ENCODE assay signal across 8 mouse cellular contexts in genomic region chr8:13675524-13675923, GRCm38 (mm10). TPM values are rescaled to one million over a fixed set of nuclear protein-coding genes. Genes with fewer than 3 reads are reported as not detected.
DNase-seq lines count a peak whose midpoint lies in the region; ATAC-seq lines count a peak whose summit lies in the region.

No protein-coding gene starts in this region.

- H3K27me3 ChIP-seq in kidney, embryonic 15.5 days, result peaks cover 16% of the 10 kb centered on the region; the same call in 1 of the 2 replicates
- H3K27me3 ChIP-seq in hindbrain, embryonic 12.5 days, result peaks cover 10% of the 10 kb centered on the region
- H3K27me3 ChIP-seq in midbrain, embryonic 14.5 days (ENCODE audit: control insufficient read depth, insufficient read depth, low read length), result no peaks in the 10 kb centered on the region

- peak overlapping the region; percentile 70; the same call in 1 of the 2 replicates for H3K9ac ChIP-seq in kidney, embryonic 15.5 days
- H3K9ac ChIP-seq in hindbrain, embryonic 12.5 days, result peak overlapping the region; percentile 75
- peak overlapping the region; percentile 73; the same call in 1 of the 2 replicates for H3K9ac ChIP-seq in midbrain, embryonic 14.5 days (replicated peaks; ENCODE audit: low read length)

- H3K9me3 ChIP-seq in kidney, embryonic 15.5 days (replicated peaks), result no peaks in the 10 kb centered on the region
- no peaks in the 10 kb centered on the region for H3K9me3 ChIP-seq in hindbrain, embryonic 12.5 days (replicated peaks)
- no peaks in the 10 kb centered on the region for H3K9me3 ChIP-seq in midbrain, embryonic 14.5 days (ENCODE audit: control insufficient read depth, low read length)

- H3K4me1 ChIP-seq in kidney, embryonic 15.5 days, result peaks cover 39% of the 10 kb centered on the region
- H3K4me1 ChIP-seq in brown adipose tissue, adult 24 weeks (ENCODE audit: control insufficient read depth, insufficient read depth, insufficient read length, low read length), result peaks cover 33% of the 10 kb centered on the region
- peaks cover 40% of the 10 kb centered on the region for H3K4me1 ChIP-seq in hindbrain, embryonic 12.5 days
- H3K4me1 ChIP-seq in midbrain, embryonic 14.5 days (ENCODE audit: control insufficient read depth, insufficient read depth, low read length), result peaks cover 22% of the 10 kb centered on the region; the same call in 1 of the 2 replicates

- peak overlapping the region; percentile 86; the same call in 1 of the 2 replicates for H3K27ac ChIP-seq in kidney, embryonic 15.5 days
- H3K27ac ChIP-seq in brown adipose tissue, adult 24 weeks (replicated peaks; ENCODE audit: low read depth, low read length), result peak overlapping the region; percentile 87
- H3K27ac ChIP-seq in hindbrain, embryonic 12.5 days, result peak overlapping the region; percentile 86; the same call in 1 of the 2 replicates
- peak overlapping the region; percentile 86; the same call in 1 of the 2 replicates for H3K27ac ChIP-seq in midbrain, embryonic 14.5 days (replicated peaks; ENCODE audit: low read depth, low read length)

- no peaks in the 10 kb centered on the region for H3K36me3 ChIP-seq in kidney, embryonic 15.5 days
- H3K36me3 ChIP-seq in hindbrain, embryonic 12.5 days, result no peaks in the 10 kb centered on the region
- no peaks in the 10 kb centered on the region for H3K36me3 ChIP-seq in midbrain, embryonic 14.5 days (ENCODE audit: control insufficient read depth, insufficient read depth, low read length)

- 42% methylated on average over 8 of the region's 8 CpGs for WGBS in kidney, embryonic 15.5 days
- 45% methylated on average over 8 of the region's 8 CpGs for WGBS in hindbrain, embryonic 12.5 days
- WGBS in midbrain, embryonic 14.5 days, result 45% methylated on average over 8 of the region's 8 CpGs

- peak overlapping the region; percentile 97 for H3K4me2 ChIP-seq in kidney, embryonic 15.5 days
- H3K4me2 ChIP-seq in hindbrain, embryonic 12.5 days (replicated peaks), result peak overlapping the region; percentile 72
- peak overlapping the region; percentile 77 for H3K4me2 ChIP-seq in midbrain, embryonic 14.5 days (ENCODE audit: low read length)

- peak overlapping the region; percentile 81 for H3K4me3 ChIP-seq in kidney, embryonic 15.5 days (replicated peaks)
- peak overlapping the region; percentile 95 for H3K4me3 ChIP-seq in brown adipose tissue, adult 24 weeks (ENCODE audit: insufficient read depth, low read depth, low read length)
- peak overlapping the region; percentile 65 for H3K4me3 ChIP-seq in hindbrain, embryonic 12.5 days
- H3K4me3 ChIP-seq in midbrain, embryonic 14.5 days (replicated peaks; ENCODE audit: low read depth, low read length), result peak overlapping the region; percentile 76

- no peak for DNase-seq in kidney, postnatal 4 days
- peak; percentile 20 for DNase-seq in midbrain, embryonic 14.5 days
- no peak for DNase-seq in gastrocnemius, postnatal 4 days (ENCODE audit: low spot score in 2 of 2)
- no peak for DNase-seq in lung, postnatal 4 days
- DNase-seq in embryo, embryonic 10.5 days (ENCODE audit: low spot score), result no peak

- ATAC-seq in kidney, embryonic 15.5 days (replicated peaks; ENCODE audit: low FRiP score), result no peak
- ATAC-seq in hindbrain, embryonic 12.5 days (ENCODE audit: low FRiP score), result no peak
- ATAC-seq in midbrain, embryonic 14.5 days (ENCODE audit: low FRiP score, low TSS enrichment), result no peak

RNA-seq across cellular contexts. Expression of gene Rasa3, which starts 1.9 kb away (rescaled TPM):
- 23.2 and 23.5 TPM in 2 replicates for polyA plus RNA-seq in kidney, embryonic 15.5 days (2015; fragmentation: Nextera tagmentation; extraction: Ambion mirVana)
- 9.7 and 13.9 TPM in 2 replicates for polyA plus RNA-seq in brown adipose tissue, adult 24 weeks (2012; ENCODE audit: insufficient read depth, insufficient read length, missing spikeins)
- 30.0 and 31.4 TPM in 2 replicates for polyA plus RNA-seq in hindbrain, embryonic 12.5 days (2016; fragmentation: Nextera tagmentation; extraction: Ambion mirVana)
- polyA plus RNA-seq in midbrain, embryonic 14.5 days (2014; fragmentation: Nextera tagmentation; extraction: Ambion mirVana), result 18.4 and 26.0 TPM in 2 replicates
- 10 to 100 TPM; 41.5 to 43.1 TPM for total RNA-seq in gastrocnemius, postnatal 4 days (2021)

RNA-seq across cellular contexts. Expression of gene Cfap97d2, which starts 30.2 kb away (rescaled TPM):
- polyA plus RNA-seq in kidney, embryonic 15.5 days (2015; fragmentation: Nextera tagmentation; extraction: Ambion mirVana), result 0.05 TPM in 1 of 2 replicates, not detected in the other
- not detected in 2 replicates for polyA plus RNA-seq in brown adipose tissue, adult 24 weeks (2012; ENCODE audit: insufficient read depth, insufficient read length, missing spikeins)
- 2.3 and 2.6 TPM in 2 replicates for polyA plus RNA-seq in hindbrain, embryonic 12.5 days (2016; fragmentation: Nextera tagmentation; extraction: Ambion mirVana)
- polyA plus RNA-seq in midbrain, embryonic 14.5 days (2014; fragmentation: Nextera tagmentation; extraction: Ambion mirVana), result 1.6 and 2.2 TPM in 2 replicates
- total RNA-seq in gastrocnemius, postnatal 4 days (2021), result not detected
